Mouse (Mus musculus) c-Kit-positive CD71-positive TER-119-positive erythroid progenitor cells, embryonic 14.5 days (primary cell): ENCODE data around the gene Celf5.

Source experiments
- DNase-seq: peaks from one replicate; pipeline ENCODE4 v3.0.0-alpha.2; 2013; ENCODE audit warnings: low spot score

Celf5 gene

GRCm38 (mm10) chr10:81497401-81498270 is 15.1 kb upstream of the Celf5 start:
- DNase-seq, result peak; percentile 61

DNA sequence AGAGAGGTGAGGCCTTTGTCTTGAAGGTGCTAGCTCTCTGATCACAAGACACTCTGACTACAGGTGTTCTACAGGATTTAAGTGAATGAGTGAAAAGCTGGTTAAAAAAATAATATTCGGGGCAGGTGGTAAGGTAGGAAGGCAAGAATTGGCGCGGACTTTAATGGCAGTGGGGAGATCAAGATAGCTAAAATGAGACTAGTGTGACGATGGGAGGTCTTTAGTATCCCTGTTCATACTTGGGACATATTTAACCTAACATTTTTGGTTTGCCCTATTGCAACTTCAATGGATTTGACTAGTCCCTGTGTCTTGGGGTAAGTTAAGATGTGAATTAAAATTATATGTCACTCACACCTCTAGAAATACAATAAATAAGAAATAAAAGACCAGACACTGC is 14.5 kb upstream of the Celf5 start:
- DNase-seq, result peak; percentile 45

GRCm38 (mm10) chr10:81496264-81496901 is 13.9 kb upstream of the Celf5 start, which contains the start of gene Ncln:
Gene Ncln, minus strand, starts transcription at chr10:81496392.
- DNase-seq, result peak; percentile 97

- DNase-seq, result no peak
Measured at GRCm38 (mm10) chr10:81495616-81496263, 13.2 kb upstream of the Celf5 start.

GRCm38 (mm10) chr10:81495151-81495550 is 12.6 kb upstream of the Celf5 start:
- no peak for DNase-seq

DNA sequence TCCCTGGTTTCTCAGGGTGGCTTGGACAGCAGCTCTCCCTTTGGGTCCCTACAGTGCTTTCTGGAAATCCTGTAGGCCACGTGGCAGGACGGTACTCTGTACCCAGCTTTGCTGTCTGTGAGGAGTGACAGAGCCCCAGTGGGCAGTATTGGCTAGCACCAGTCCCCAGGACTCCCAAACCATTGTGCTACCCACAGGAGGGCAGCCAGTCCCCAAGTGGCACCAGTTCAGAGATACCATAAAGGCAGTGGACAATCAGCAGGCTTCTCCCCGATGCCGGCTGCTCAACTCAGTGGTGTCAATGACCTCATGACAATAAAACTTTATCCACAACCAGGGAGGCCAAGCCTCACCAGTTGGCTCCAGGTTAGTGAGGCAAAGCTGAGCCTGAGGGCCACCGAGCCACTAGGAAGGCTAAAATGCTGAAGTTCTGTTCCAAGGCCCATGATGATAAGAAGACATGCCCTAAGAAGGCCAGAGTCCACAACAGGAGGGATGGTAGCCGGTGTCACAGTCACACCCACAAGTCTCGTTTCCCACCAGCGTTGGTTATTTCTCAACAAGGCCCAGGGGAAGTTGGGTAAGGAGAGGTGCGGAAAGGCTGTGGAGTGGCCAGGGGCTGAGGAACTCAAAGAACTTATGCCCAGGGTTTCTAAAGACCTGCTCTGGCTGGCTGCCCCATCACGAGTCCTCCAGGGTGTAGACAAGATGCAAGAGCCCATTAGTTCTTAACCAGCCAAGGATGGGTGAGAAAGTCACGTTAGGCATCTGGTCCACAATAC is 11.9 kb upstream of the Celf5 start:
- DNase-seq, result no peak

DNA sequence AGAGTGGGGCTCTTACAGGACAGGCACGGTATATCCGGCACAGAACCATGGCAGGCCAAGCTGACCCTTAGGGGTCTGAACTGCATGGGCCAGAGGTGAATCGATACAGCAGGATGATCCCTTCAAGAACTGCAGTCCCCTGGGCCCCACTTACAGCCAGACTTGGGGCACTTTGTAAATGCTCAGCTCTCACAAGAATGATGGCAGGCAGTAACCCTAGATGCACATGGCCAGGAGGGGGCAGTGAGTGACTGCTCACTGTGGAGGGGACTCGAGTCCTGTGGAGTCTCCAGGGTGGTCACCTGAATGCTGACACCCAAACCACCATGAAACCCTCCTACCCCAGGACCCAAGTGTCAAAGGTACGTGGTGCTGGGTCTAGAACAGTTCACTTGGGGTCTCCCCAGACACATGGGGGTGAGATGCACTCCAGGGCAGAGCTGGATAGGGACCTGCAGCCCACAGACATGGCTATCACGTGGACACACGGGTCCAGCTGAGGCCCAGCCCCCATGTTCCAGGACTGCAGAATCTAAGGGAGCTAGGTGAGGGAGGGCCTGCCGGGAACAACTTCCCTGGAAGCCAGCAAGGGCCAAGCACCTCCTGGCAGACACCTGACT is 11.2 kb upstream of the Celf5 start:
- no peak for DNase-seq

DNA sequence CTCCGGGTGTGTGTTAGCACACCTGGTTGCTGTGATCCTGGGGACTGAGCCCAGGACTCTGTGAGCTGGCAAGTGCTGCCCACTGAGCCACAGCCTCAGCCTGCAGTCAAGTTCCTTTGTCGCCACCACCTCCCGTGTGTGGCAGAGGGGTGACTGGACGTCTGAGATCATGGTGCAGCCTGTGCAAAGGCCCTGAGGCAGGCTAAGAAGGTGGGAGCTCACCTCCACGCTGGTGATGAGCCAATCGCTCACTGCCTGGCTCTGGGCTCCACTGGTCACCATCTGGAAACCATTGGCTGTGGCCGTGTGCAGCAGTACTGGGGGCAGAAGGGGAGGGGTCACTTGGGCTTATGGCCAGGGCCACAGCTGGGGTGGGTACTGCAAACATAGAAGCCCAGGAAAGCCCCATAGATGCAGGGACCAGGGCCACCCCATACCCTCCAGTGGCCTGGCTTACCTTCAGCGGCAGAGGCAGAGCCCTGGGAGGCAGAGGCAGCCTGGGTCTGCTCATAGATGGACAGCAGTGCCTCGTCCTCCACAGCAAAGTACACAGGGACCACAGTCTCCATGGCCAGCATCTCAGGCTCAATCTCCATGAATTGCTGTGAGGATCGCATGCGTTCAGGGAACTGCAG is 10.2 kb upstream of the Celf5 start:
- DNase-seq, result no peak

GRCm38 (mm10) chr10:81491018-81491417 is 8.5 kb upstream of the Celf5 start:
- DNase-seq, result no peak

GRCm38 (mm10) chr10:81489941-81490340 is 7.4 kb upstream of the Celf5 start:
- DNase-seq, result no peak

- DNase-seq, result no peak
Measured at GRCm38 (mm10) chr10:81488081-81488480, 5.6 kb upstream of the Celf5 start.

- DNase-seq, result no peak
Measured at GRCm38 (mm10) chr10:81486496-81486895, 4.0 kb upstream of the Celf5 start.

- no peak for DNase-seq
Measured at GRCm38 (mm10) chr10:81485479-81486018, 3.0 kb upstream of the Celf5 start.

DNA sequence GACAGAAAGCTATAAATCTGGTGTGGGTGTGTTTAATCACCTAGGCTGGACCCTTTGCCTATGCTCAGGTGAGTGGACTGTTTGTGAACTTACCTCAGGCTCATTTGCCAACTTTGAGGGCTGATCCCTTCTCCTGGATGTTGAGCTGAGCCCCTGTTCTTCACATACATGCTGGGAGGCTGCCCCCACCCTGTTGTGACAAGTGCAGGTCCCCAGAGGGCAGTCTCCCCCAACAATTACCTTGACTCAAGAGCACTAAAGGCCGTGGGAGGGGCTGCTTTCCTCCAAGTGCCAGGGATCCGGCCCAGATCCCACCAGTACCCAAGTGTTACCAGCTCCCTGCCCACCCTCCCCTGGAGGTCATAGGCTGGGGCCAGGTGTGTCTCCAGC is 2.5 kb upstream of the Celf5 start:
- DNase-seq, result no peak

- no peak for DNase-seq
Measured at GRCm38 (mm10) chr10:81484441-81485059, 2.0 kb upstream of the Celf5 start.

GRCm38 (mm10) chr10:81483983-81484382 is 1.5 kb upstream of the Celf5 start:
- DNase-seq, result peak; percentile 51

- DNase-seq, result no peak
Measured at GRCm38 (mm10) chr10:81481605-81482532, 640 bp downstream of the Celf5 start.

DNA sequence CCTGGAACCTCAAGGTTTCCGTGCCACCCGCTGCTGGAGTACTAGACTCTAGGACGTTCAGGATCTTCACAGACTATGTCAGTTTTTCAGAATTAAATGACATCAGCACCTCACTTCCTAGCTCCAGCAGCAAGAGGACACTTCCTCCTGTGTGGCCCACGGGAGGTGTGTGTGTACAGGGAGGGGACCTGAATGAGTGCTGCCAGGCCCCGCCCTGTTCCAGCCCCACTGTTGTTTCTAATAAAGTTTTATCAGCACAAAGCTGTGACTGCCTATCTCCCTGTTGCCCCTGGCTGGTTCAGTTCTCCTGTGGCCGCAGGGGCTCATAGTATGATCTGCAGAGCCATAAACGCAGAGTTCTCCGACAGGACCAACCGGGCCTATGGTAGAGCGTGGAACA is 8.0 kb downstream of the Celf5 start:
- no peak for DNase-seq

- DNase-seq, result no peak
Measured at GRCm38 (mm10) chr10:81473003-81473451, 9.5 kb downstream of the Celf5 start.
